Mouse (Mus musculus) stomach, embryonic 16.5 days (tissue): ENCODE results near the gene Rnf220. TPM values are rescaled to one million over a fixed set of nuclear protein-coding genes. Genes with fewer than 3 reads are reported as not detected.
A peak's percentile ranks its signal among the peaks of the same experiment; 100 is the strongest.

Experiments
- ATAC-seq: fragments of 200-750 bp; cut with Nextera tagmentation; 2 replicates; pipeline ENCODE4 v1.8.0; 2017; ENCODE audit warnings: moderate number of reproducible peaks, moderate TSS enrichment; ENCODE audit not compliant: insufficient read depth, low FRiP score
- H3K27ac ChIP-seq: fragments of 300-500 bp; sonication (generic); 2 replicates; pipeline ENCODE4 v1.5.1; 2014; ENCODE audit warnings: low read length
- H3K27me3 ChIP-seq: fragments of 300-500 bp; sonication (generic); 2 replicates; pipeline ENCODE4 v1.6.1; 2014; ENCODE audit warnings: low read length, control low read depth, mixed read lengths; ENCODE audit not compliant: control insufficient read depth, insufficient read depth
- H3K36me3 ChIP-seq: fragments of 300-500 bp; sonication (generic); 2 replicates; pipeline ENCODE4 v1.6.1; 2014; ENCODE audit warnings: low read length; ENCODE audit not compliant: control insufficient read depth, insufficient read depth
- H3K4me1 ChIP-seq: fragments of 300-500 bp; sonication (generic); 2 replicates; pipeline ENCODE4 v1.6.1; 2014; ENCODE audit warnings: low read length, control low read depth, mixed read lengths; ENCODE audit not compliant: control insufficient read depth, insufficient read depth
- H3K4me2 ChIP-seq: fragments of 300-500 bp; sonication (generic); 2 replicates; pipeline ENCODE4 v1.6.1; 2014; ENCODE audit warnings: low read depth, low read length, mixed read lengths
- H3K4me3 ChIP-seq: fragments of 300-500 bp; sonication (generic); replicated peaks from 2 replicates; pipeline ENCODE4 v1.5.1; 2014; ENCODE audit warnings: mild to moderate bottlenecking, low read length
- H3K9ac ChIP-seq: fragments of 300-500 bp; sonication (generic); 2 replicates; pipeline ENCODE4 v1.6.1; 2014; ENCODE audit warnings: low read length
- H3K9me3 ChIP-seq: fragments of 300-500 bp; sonication (generic); replicated peaks from 2 replicates; pipeline ENCODE4 v1.6.1; 2016; ENCODE audit warnings: low read length, control low read depth; ENCODE audit not compliant: control insufficient read depth
- WGBS: fragments of 180-500 bp; shearing (Covaris S2); extraction: QIAGEN DNeasy Blood & Tissue Kit; methylation state at CpG from one replicate; pipeline ENCODE4 v1.1.7; 2014; 5-methylcytosine and 5-hydroxymethylcytosine counted together
- polyA plus RNA-seq: library from polyadenylated mRNA; unstranded; fragments of >200 nt; fragmentation: Nextera tagmentation; extraction: Ambion mirVana; gene quantifications from 2 replicates; pipeline ENCODE4 v1.2.1, GENCODE M21; 2015

Gene Rnf220
- polyA plus RNA-seq, 1 experiment from 2014 or later = 46.5 TPM

DNA sequence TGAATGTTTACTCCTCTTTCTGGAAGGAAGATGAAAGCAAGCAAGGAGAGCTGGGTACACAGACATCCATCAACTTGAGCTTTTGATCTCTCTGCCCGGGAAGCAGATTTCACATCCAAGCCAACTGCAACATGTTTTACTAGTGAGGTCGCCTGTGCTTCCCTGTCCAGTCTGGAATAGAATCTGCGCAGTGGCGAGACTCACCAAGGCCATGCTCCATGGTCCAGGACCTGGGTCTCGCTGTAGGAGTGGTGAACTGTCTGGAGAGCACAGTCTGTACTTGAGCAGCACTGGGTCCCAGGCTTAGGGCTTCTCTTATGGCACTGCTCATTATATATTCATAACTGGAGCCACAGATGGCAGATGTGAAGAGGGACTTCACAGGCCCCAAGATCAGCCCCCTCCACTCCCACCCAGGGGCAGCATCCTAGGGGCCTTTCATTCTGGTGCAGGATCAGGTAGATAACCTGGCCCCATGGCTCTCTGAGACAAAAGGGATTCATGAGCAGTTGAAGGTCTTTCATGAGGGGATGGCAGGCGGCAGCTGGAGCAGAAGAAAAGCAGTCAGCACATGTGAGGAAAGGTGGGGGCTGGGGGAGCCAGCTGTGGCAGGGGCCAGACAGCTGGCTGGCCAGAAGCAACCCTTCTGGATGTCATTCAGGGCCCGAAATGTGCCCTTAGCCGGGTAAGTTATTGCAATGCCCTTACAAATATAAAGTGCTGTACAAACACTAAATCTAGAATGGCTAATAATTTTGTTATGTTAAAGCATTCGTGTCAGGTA is 30.5 kb upstream of the Rnf220 start:
- Histone ChIP-seq H3K36me3 (no peaks in the 10 kb centered on the region), H3K4me3 (no peak overlapping the region), H3K4me1 (no peaks in the 10 kb centered on the region), H3K9me3 (no peaks in the 10 kb centered on the region), H3K27me3 (0 out of 2 replicates have a peak, but pooled peaks cover under 1% of the 10 kb centered on the region), H3K9ac (no peak overlapping the region), H3K27ac (no peak overlapping the region), H3K4me2 (no peak overlapping the region)
- WGBS = 49% methylated on average over 9 of the region's 9 CpGs
- ATAC-seq = no peak

DNA sequence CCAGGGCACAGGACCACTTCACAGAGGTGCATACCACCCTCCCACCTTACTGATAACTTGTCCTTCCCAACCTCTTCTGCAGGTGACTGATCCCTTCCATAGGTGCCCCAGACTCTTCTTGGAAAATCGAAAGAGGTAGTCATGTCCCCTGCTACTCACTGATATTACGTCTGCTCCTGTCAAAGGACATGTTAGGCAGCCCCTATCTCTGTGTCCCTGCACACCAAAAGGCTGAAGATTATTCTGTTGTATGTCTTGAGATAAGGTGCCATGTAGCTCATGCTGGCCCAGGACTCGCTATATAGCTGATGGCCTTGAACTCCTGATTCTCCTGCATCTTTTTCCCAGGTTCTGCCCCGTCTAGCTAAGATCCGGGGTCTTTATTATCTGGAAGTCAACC is 29.1 kb upstream of the Rnf220 start:
- Histone ChIP-seq H3K36me3 (no peaks in the 10 kb centered on the region), H3K4me2 (no peak overlapping the region), H3K9ac (no peak overlapping the region), H3K9me3 (no peaks in the 10 kb centered on the region), H3K27me3 (0 out of 2 replicates have a peak, but pooled peaks cover 2% of the 10 kb centered on the region), H3K27ac (no peak overlapping the region), H3K4me3 (no peak overlapping the region), H3K4me1 (no peaks in the 10 kb centered on the region)
- 89% methylated on average over 5 of the region's 5 CpGs for WGBS
- no peak for ATAC-seq

DNA sequence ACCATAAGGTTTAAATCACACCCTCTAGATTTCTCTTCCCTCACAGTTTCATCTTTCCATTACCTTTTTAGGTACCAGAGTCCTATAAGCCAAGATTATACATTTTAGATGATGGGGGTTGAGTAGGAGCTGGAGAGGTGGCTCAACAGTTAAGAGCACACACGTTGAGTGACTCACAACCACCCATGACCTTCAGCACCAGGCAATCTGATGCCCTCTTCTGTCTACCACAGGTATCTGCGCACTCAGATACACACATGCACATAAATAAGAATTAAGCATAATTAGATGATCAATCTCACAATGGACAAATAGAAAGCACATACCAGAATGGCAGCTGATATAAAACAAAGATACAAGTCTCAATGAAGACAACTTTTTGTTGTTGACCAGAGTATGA is 24.5 kb upstream of the Rnf220 start:
- no peak overlapping the region for H3K4me2 ChIP-seq
- no peak overlapping the region for H3K27ac ChIP-seq
- H3K36me3 ChIP-seq = no peaks in the 10 kb centered on the region
- H3K9me3 ChIP-seq = no peaks in the 10 kb centered on the region
- H3K4me3 ChIP-seq = no peak overlapping the region
- 0 out of 2 replicates have a peak, but pooled peaks cover 2% of the 10 kb centered on the region for H3K27me3 ChIP-seq
- H3K4me1 ChIP-seq = no peaks in the 10 kb centered on the region
- H3K9ac ChIP-seq = no peak overlapping the region
- ATAC-seq = no peak
- WGBS = 60% methylated on average over 2 of the region's 2 CpGs

DNA sequence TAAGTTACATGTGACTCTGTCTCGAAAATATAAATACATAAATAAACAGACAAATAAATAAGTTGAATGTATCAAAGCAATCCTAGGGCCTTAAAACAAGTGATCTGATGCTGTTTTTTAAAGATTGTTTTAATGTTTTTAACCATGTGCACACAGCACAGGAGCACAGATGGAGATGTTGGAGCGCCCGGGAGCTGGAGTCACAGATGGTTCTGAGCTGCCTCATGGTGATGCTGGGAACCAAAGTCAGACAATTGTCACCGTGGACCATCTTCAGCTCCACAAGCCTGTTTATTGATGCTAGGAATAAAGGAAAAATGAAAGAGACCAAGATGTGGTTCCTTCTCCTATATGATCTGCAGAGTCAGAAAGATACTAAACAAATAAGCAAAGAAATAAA is 21.4 kb upstream of the Rnf220 start:
- Histone ChIP-seq H3K4me3 (no peak overlapping the region), H3K4me1 (no peaks in the 10 kb centered on the region), H3K4me2 (no peak overlapping the region), H3K27ac (no peak overlapping the region), H3K9me3 (no peaks in the 10 kb centered on the region), H3K9ac (no peak overlapping the region), H3K36me3 (no peaks in the 10 kb centered on the region), H3K27me3 (0 out of 2 replicates have a peak, but pooled peaks cover 2% of the 10 kb centered on the region)
- 87% methylated on average over 4 of the region's 4 CpGs for WGBS
- ATAC-seq = no peak

DNA sequence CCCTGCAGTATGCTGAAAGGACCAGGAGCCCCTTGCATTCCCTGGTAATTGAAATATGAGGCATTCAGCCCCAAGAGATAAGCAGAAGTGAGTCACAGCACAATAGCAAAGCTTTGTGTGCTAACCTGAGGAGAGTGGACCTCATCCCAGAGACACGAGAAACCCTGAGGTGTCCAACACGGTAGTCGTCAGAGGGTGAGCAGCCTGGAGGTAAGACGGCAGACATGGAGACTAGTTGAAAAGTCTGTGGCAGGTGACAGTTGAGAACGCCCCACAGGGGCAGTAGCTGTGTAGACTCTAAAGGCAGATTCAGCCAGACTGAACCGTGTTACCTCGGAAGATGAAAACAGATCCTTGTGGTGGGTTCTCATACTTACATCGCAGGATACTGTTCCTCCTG is 2.2 kb upstream of the Rnf220 start:
- H3K27me3 ChIP-seq = peaks cover 23% of the 10 kb centered on the region
- H3K36me3 ChIP-seq = no peaks in the 10 kb centered on the region
- no peak overlapping the region for H3K27ac ChIP-seq
- peaks cover 17% of the 10 kb centered on the region for H3K4me1 ChIP-seq
- WGBS = 85% methylated on average over 8 of the region's 8 CpGs
- H3K9me3 ChIP-seq = peaks cover 5% of the 10 kb centered on the region; the same call in 1 of the 2 replicates
- ATAC-seq = no peak
- H3K4me2 ChIP-seq = no peak overlapping the region
- no peak overlapping the region for H3K9ac ChIP-seq
- no peak overlapping the region for H3K4me3 ChIP-seq

DNA sequence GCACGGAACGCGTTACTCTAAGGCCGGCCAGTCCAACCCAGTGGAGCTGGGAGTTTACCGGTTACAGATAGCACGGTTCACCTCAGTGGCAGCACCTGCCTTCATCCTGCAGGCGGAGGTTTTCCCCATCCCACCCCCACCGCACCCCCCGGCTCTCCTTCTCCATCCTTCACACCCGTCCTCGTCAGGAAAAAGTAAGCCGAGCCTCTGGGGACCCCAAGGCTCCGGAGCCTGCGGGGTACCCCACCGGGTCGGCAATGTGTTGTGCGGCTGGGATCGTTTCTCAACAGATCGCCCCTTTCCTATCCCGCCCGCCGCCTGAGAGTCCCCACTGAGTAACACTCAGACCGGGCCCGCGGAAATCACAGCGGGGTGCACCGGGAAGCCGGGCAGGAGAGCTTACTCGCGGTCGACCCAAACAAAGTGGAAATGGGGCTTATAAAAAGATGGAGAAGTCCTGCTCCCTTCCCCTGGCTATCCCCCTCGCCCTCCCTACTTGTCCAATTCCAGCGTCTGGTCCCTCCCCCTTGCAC is 917 bp downstream of the Rnf220 start:
- under 1% methylated on average over 33 of the region's 33 CpGs for WGBS
- no peaks in the 10 kb centered on the region for H3K36me3 ChIP-seq
- H3K4me1 ChIP-seq = peaks cover 23% of the 10 kb centered on the region
- no peak for ATAC-seq
- peak overlapping the region; percentile 93 for H3K4me2 ChIP-seq
- no peaks in the 10 kb centered on the region for H3K9me3 ChIP-seq
- no peak overlapping the region for H3K27ac ChIP-seq
- peak overlapping the region; percentile 47; the same call in 1 of the 2 replicates for H3K9ac ChIP-seq
- H3K4me3 ChIP-seq = peak overlapping the region; percentile 50
- H3K27me3 ChIP-seq = peaks cover 46% of the 10 kb centered on the region

DNA sequence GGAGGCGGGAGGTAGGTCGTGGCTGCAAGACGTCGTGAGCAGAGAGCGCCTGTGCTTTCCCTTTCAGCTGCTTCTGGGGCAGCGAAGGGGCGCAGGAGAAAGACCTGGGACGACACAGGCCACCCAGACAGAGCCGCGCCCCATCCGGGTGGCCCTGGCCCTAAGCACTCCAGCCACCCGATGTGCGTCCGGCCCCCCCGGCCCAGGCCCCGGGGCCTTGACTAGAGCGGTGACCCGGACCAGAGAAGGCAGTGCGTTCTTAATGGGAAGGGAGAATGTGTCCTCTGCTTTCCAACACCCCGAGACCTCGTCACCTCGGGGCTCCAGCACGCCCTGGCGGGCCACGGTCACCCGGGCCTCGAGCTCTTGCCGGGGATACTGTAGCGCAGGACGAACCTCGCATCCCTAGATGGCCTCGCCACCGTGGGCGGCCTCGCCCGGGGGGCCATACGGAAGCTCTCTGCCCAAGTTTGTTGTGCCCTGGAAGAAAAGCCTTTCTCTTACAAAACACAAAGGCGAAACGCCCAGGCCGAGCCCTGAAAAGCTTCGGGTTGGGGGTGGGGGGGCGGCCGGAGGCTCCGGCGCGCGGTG is 1.8 kb downstream of the Rnf220 start:
- H3K27ac ChIP-seq = no peak overlapping the region
- H3K4me1 ChIP-seq = peaks cover 23% of the 10 kb centered on the region
- WGBS = under 1% methylated on average over 47 of the region's 47 CpGs
- H3K9ac ChIP-seq = peak overlapping the region; percentile 63
- H3K4me2 ChIP-seq = peak overlapping the region; percentile 93
- peak overlapping the region; percentile 50 for H3K4me3 ChIP-seq
- H3K27me3 ChIP-seq = peaks cover 53% of the 10 kb centered on the region
- H3K9me3 ChIP-seq = no peaks in the 10 kb centered on the region
- no peaks in the 10 kb centered on the region for H3K36me3 ChIP-seq
- ATAC-seq = peak; percentile 45; the same call in 1 of the 2 replicates

DNA sequence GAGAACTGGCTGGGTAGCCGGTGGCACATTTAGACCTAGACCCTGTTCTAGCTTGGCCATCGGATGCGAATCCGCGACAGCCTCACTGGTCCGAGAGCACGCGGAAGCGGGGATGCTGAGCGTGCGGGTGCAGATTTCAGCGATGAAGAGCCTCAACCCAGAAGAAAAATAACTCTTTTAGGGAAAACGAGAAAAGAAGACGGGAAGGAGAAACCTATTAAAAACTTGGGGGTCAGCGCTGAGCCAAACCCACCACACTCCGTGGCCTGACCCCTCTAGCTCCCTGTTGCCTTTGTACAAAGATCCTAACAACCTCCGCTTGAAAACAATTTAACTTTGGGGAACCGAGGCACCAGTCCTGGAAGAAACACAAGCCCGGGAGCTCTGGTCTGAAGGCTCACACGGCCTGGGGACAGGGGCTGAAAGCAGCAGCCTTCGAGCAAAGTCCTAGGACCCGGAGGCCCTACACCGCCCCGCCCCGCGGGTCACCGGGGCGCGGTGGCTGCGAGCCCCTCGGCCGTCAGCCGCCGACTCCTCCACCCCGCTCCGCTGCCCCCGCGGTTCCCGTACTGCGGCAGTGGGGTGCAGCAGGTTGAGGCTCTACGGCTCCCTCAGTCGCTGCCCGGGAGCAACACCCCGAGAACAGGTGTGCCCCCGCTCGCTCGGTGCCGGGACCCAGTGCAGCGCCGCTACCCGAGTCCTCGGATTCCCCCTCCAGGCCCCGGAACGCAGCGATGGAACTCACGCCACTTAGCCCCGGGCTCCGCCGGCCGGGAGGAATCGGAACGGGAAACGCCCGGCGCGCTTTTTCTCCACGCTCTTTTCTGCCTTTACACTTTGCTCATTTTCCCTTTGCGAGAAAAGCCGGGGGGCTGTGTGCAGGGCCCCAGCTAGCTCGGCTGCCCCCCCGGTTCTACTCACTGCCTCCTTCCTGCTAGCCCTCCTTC is 2.7 kb downstream of the Rnf220 start:
- Histone ChIP-seq H3K4me2 (peak overlapping the region; percentile 93), H3K36me3 (no peaks in the 10 kb centered on the region), H3K27ac (no peak overlapping the region), H3K27me3 (peaks cover 61% of the 10 kb centered on the region), H3K4me1 (peaks cover 23% of the 10 kb centered on the region), H3K9ac (peak overlapping the region; percentile 63), H3K4me3 (peak overlapping the region; percentile 50), H3K9me3 (no peaks in the 10 kb centered on the region)
- ATAC-seq = 0 out of 2 replicates have a peak, but pooled peaks have one; percentile 18
- 1% methylated on average over 71 of the region's 71 CpGs for WGBS
